Mouse (Mus musculus) CD8-positive naive resting alpha-beta T cell, adult 2 months (primary cell): ENCODE results near the gene Slc22a22.

Experiments used
- DNase-seq, 2 experiments: peaks; one replicate each; pipeline ENCODE4 v3.0.0; 2022; ENCODE audit warnings: low read depth in 2 of 2, low spot score in 2 of 2

Gene Slc22a22

GRCm38 (mm10) chr15:57477525-57477924 is at the start of gene Slc22a22:
Slc22a22 (minus strand) TSS chr15:57477625.
- DNase-seq = no peak

GRCm38 (mm10) chr15:57523510-57524298 is 46.3 kb upstream of the Slc22a22 start:
- no peak for DNase-seq

GRCm38 (mm10) chr15:57522160-57522559 is 44.7 kb upstream of the Slc22a22 start:
- DNase-seq = no peak

- no peak for DNase-seq
Observed at GRCm38 (mm10) chr15:57509185-57510172, 32.1 kb upstream of the Slc22a22 start.

- peak in 1 of 2 experiments; percentile 19 for DNase-seq
Observed at GRCm38 (mm10) chr15:57508242-57509184, 31.1 kb upstream of the Slc22a22 start.

GRCm38 (mm10) chr15:57504126-57504705 is 26.8 kb upstream of the Slc22a22 start:
- no peak for DNase-seq

- DNase-seq = no peak
Observed at GRCm38 (mm10) chr15:57503656-57504055, 26.2 kb upstream of the Slc22a22 start.

GRCm38 (mm10) chr15:57501559-57501958 is 24.1 kb upstream of the Slc22a22 start:
- DNase-seq = no peak

- DNase-seq = no peak
Observed at GRCm38 (mm10) chr15:57496106-57496505, 18.7 kb upstream of the Slc22a22 start.

- DNase-seq = no peak
Observed at GRCm38 (mm10) chr15:57482509-57482908, 5.1 kb upstream of the Slc22a22 start.

GRCm38 (mm10) chr15:57471648-57472047 is 5.8 kb downstream of the Slc22a22 start:
- no peak for DNase-seq

- no peak for DNase-seq
Observed at GRCm38 (mm10) chr15:57465996-57466395, 11.4 kb downstream of the Slc22a22 start.

GRCm38 (mm10) chr15:57465061-57465460 is 12.4 kb downstream of the Slc22a22 start:
- DNase-seq = no peak

- DNase-seq = no peak
Observed at GRCm38 (mm10) chr15:57464066-57464465, 13.4 kb downstream of the Slc22a22 start.

GRCm38 (mm10) chr15:57461284-57461683 is 16.1 kb downstream of the Slc22a22 start:
- DNase-seq = no peak

- no peak for DNase-seq
Observed at GRCm38 (mm10) chr15:57457374-57457773, 20.1 kb downstream of the Slc22a22 start.

- no peak for DNase-seq
Observed at GRCm38 (mm10) chr15:57434710-57435404, 42.6 kb downstream of the Slc22a22 start.

- DNase-seq = no peak
Observed at GRCm38 (mm10) chr15:57408498-57408897, 68.9 kb downstream of the Slc22a22 start.

GRCm38 (mm10) chr15:57398439-57399148 is 78.8 kb downstream of the Slc22a22 start:
- DNase-seq = no peak
